Mouse (Mus musculus) E14TG2a.4 (cell line): ENCODE measurements at regions not wholly inside any gene's neighbourhood (a gene's known extent, or its start where the extent isn't known, plus 50 kb on each side); places are given as distances from the start of the nearest gene placed in this dataset.
"Not testable (repeated sequence)": the region's sequence is repeated elsewhere in the genome, so short reads cannot be mapped to it uniquely, and the experiment has no call there.

Experiments
- H3K27me3 ChIP-seq: 2 replicates; pipeline ENCODE4 v1.6.1; 2014; ENCODE audit warnings: low read length, control low read depth; ENCODE audit not compliant: insufficient read depth
- H3K36me3 ChIP-seq: 2 replicates; pipeline ENCODE4 v1.6.1; 2014; ENCODE audit warnings: low read length, control low read depth; ENCODE audit not compliant: insufficient read depth
- H3K4me1 ChIP-seq: replicated peaks from 2 replicates; pipeline ENCODE4 v1.6.1; 2014; ENCODE audit warnings: low read depth, low read length, control low read depth
- H3K4me3 ChIP-seq: replicated peaks from 2 replicates; pipeline ENCODE4 v1.5.1; 2014; ENCODE audit warnings: mild to moderate bottlenecking, low read length
- H3K9me3 ChIP-seq: 2 replicates; pipeline ENCODE4 v1.6.1; 2014; ENCODE audit warnings: low read length, control low read depth
- CTCF ChIP-seq: conservative IDR thresholded peaks from 2 replicates; pipeline ENCODE4 v1.5.1; 2014; ENCODE audit warnings: low read length
- NANOG ChIP-seq: IDR thresholded peaks from 2 replicates; pipeline ENCODE4 v1.6.1; 2014; ENCODE audit warnings: borderline replicate concordance, low read length, mixed read lengths
- POU5F1 ChIP-seq: IDR thresholded peaks from 2 replicates; pipeline ENCODE4 v1.6.1; 2014; ENCODE audit warnings: low read length, borderline replicate concordance

DNA sequence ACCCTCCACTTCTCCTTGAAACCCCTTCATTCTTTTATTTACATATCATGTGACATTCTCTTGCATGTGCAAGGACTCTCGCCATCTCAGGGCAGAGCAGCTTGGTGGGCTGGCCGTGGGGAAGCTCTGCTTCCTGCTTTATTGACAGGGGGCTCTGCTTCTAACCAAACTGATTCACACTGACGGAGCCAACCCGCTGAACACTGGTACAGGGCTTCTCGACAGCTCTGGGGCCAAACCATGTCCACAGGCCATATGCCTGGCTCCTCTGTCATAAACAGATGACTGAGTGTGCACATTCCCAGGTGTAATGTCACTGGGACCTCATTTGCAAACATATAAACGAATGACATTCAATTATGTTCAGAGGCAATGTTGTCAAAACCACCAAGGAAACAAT lies 800.7 kb downstream of the Ttll7 start:
- Histone ChIP-seq H3K4me1 (no peaks in the 10 kb centered on the region), H3K4me3 (no peak overlapping the region), H3K9me3 (0 out of 2 replicates have a peak, but pooled peaks cover 2% of the 10 kb centered on the region), H3K27me3 (no peaks in the 10 kb centered on the region), H3K36me3 (no peaks in the 10 kb centered on the region)
- TF ChIP-seq CTCF (no peak), NANOG (no peak), POU5F1 (no peak)

DNA sequence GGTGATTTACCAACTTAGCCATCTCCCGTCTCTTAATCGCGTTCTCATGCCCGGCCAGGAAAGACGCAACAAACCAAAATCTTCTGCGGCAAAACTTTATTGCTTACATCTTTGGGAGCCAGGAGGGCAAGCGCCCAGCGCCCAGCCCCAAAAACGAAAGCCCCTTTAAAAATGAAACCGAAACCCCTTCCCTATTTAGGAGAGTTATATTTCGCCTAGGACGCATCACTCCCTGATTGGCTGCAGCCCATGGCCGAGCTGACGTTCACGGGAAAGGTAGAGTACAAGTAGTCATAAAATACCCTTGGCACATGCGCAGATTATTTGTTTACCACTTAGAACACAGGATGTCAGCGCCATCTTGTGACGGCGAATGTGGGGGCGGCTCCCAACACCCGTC lies 783.3 kb downstream of the Ttll7 start:
- H3K9me3 ChIP-seq, H3K27me3 ChIP-seq, H3K4me3 ChIP-seq, H3K4me1 ChIP-seq, H3K36me3 ChIP-seq: not testable (repeated sequence)

DNA sequence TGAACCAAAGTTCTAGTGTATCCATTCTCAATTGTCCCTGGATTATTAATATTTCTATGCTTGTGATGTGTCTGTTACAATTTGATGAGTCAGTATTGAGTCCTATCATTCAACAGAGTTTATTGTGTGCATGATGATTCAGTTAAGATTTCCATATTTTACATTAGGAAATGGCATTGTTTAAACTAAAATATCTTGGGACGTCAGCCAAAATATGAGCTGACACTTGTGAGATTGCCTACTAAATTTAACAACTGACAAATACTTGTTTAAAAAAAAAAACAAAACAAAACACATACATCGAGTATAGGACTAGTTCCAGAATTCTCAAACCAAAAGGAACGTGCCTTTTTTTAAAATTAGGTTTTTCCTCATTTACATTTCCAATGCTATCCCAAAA lies 779.0 kb downstream of the Ttll7 start:
- H3K9me3 ChIP-seq: no peaks in the 10 kb centered on the region
- no peak overlapping the region for H3K4me3 ChIP-seq
- H3K27me3 ChIP-seq: no peaks in the 10 kb centered on the region
- no peaks in the 10 kb centered on the region for H3K36me3 ChIP-seq
- TF ChIP-seq NANOG (no peak), POU5F1 (no peak), CTCF (no peak)
- no peaks in the 10 kb centered on the region for H3K4me1 ChIP-seq

DNA sequence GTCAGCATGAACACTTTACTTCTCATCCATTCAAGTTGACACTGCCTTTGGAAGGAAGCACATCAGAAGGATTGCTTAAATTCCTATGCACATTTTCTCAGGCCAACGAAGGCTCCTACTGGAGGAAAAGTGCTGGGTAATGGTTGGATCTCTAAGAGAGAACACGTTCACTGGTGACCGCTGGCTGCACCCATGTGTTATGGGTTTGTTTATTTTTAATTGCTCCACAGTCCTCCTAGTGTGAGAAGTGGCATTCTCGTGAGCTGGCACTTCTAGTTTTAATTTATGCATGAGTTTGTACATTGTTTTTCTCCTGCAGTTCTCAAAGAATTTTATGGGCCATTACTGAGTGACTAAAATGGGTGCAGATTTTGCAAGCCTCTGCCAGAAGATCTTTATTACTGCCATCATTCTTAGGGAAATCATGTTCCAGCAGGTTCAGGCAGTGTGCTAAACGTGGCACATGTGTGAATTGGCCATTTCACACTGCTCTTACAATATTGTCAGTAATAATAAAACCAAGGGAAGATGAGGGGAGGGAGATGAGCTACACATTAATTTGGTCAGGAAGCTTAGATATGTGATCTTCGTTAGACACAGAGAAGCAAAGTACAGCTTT lies 731.6 kb downstream of the Ttll7 start:
- no peaks in the 10 kb centered on the region for H3K4me1 ChIP-seq
- H3K4me3 ChIP-seq: no peak overlapping the region
- no peaks in the 10 kb centered on the region for H3K36me3 ChIP-seq
- no peaks in the 10 kb centered on the region for H3K9me3 ChIP-seq
- no peak for TF ChIP-seq POU5F1
- H3K27me3 ChIP-seq: no peaks in the 10 kb centered on the region

GRCm38 (mm10) chr3:147571850-147572249 lies 719.7 kb downstream of the Ttll7 start:
- no peaks in the 10 kb centered on the region for H3K4me1 ChIP-seq
- no peaks in the 10 kb centered on the region for H3K36me3 ChIP-seq
- H3K27me3 ChIP-seq: no peaks in the 10 kb centered on the region
- no peak overlapping the region for H3K4me3 ChIP-seq
- H3K9me3 ChIP-seq: no peaks in the 10 kb centered on the region
- TF ChIP-seq POU5F1: no peak
- TF ChIP-seq CTCF: no peak
- TF ChIP-seq NANOG: no peak

GRCm38 (mm10) chr3:147545329-147546006 lies 693.3 kb downstream of the Ttll7 start:
- peaks cover 14% of the 10 kb centered on the region for H3K9me3 ChIP-seq
- TF ChIP-seq NANOG: no peak
- no peak for TF ChIP-seq CTCF
- no peak for TF ChIP-seq POU5F1
- no peaks in the 10 kb centered on the region for H3K36me3 ChIP-seq
- H3K4me3 ChIP-seq: no peak overlapping the region
- H3K27me3 ChIP-seq: no peaks in the 10 kb centered on the region
- no peaks in the 10 kb centered on the region for H3K4me1 ChIP-seq

DNA sequence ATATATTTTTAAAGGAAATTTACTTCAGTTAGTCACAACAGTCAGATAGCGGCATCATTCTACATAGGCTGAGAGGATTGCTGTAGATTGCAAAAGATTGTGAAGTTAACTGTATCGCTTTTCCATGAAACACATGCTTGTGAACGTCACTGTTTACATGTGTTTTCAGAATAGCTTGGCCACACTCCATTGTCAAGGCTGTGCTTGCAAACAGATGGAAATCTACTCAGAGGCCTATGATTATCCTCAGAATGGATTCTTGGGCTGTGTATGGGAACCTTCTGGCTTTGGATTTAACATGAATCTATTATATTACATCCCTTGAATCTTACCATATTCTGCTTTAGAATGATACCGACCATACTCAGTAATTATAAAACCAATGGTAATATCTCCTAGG lies 690.1 kb downstream of the Ttll7 start:
- TF ChIP-seq POU5F1 (no peak), NANOG (no peak), CTCF (no peak)
- Histone ChIP-seq H3K27me3 (no peaks in the 10 kb centered on the region), H3K4me3 (no peak overlapping the region), H3K36me3 (no peaks in the 10 kb centered on the region), H3K9me3 (peaks cover 14% of the 10 kb centered on the region), H3K4me1 (no peaks in the 10 kb centered on the region)

DNA sequence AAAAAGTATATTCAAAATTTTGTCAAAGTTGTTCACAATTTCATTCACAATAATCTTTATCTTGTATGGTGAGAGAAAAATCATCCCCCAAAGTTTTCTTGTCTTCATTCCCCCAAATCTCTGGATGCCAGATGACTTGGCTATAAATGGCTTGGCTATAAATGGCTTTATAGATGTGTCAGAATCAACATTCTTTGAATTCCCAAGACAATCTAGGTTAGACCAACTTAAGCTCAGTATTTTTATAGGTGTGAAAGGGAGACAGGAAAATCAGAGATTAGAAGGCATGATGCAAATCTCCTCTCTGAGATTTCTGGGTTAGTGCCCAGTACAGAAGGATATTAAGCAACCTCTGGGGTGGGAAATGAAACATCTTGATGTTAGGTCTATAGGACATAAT lies 685.4 kb downstream of the Ttll7 start:
- Histone ChIP-seq H3K9me3 (no peaks in the 10 kb centered on the region), H3K4me1 (no peaks in the 10 kb centered on the region), H3K36me3 (no peaks in the 10 kb centered on the region), H3K27me3 (no peaks in the 10 kb centered on the region), H3K4me3 (no peak overlapping the region)
- TF ChIP-seq NANOG (no peak), POU5F1 (no peak)

DNA sequence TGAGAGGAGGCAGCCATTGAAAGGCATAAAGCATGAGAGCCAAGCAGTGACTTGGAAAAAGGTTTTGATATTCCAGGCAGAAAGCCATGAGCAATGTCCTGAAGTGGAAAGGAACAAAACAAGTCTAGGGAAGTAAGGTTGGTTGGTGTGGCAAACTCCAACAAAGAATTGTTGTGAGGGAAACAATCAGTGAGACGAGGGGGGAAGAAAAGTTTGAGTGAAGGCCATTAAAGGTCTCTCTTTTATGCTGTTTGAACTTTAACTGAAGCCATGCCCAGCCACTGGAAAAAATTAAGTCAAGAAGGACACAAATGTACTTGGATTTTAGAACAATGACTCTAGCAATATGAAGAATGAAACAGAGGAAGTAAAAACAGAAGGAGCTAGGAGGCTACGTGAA lies 680.0 kb downstream of the Ttll7 start:
- no peaks in the 10 kb centered on the region for H3K27me3 ChIP-seq
- no peaks in the 10 kb centered on the region for H3K36me3 ChIP-seq
- no peaks in the 10 kb centered on the region for H3K9me3 ChIP-seq
- no peaks in the 10 kb centered on the region for H3K4me1 ChIP-seq
- no peak overlapping the region for H3K4me3 ChIP-seq
- TF ChIP-seq CTCF: no peak
- no peak for TF ChIP-seq NANOG
- TF ChIP-seq POU5F1: no peak
